Mouse (Mus musculus) forebrain, embryonic 10.5 days (tissue): ENCODE measurements at regions not wholly inside any gene's neighbourhood (a gene's known extent, or its start where the extent isn't known, plus 50 kb on each side); places are given as distances from the start of the nearest gene placed in this dataset.

Experiments
- DNase-seq: peaks from one replicate; pipeline ENCODE4 v3.0.0-alpha.2; 2017; ENCODE audit warnings: low spot score; ENCODE audit errors: extremely low spot score
- H3K27ac ChIP-seq: fragments of 300-500 bp; sonication (generic); 2 replicates; pipeline ENCODE4 v1.5.1; 2016; ENCODE audit warnings: mild to moderate bottlenecking
- H3K27me3 ChIP-seq: fragments of 300-500 bp; sonication (generic); 2 replicates; pipeline ENCODE4 v1.6.1; 2016; ENCODE audit warnings: mild to moderate bottlenecking; ENCODE audit not compliant: poor library complexity, severe bottlenecking
- H3K36me3 ChIP-seq: fragments of 300-500 bp; sonication (generic); replicated peaks from 2 replicates; pipeline ENCODE4 v1.6.1; 2016; ENCODE audit warnings: mild to moderate bottlenecking, moderate library complexity
- H3K4me1 ChIP-seq: fragments of 300-500 bp; sonication (generic); 2 replicates; pipeline ENCODE4 v1.6.1; 2016
- H3K4me3 ChIP-seq: fragments of 300-500 bp; sonication (generic); 2 replicates; pipeline ENCODE4 v1.5.1; 2016; ENCODE audit warnings: mild to moderate bottlenecking, moderate library complexity
- H3K9me3 ChIP-seq: fragments of 300-500 bp; sonication (generic); 2 replicates; pipeline ENCODE4 v1.6.1; 2016; ENCODE audit warnings: mild to moderate bottlenecking, moderate library complexity
- WGBS: fragments of 180-500 bp; shearing (Covaris S2); methylation state at CpG from one replicate; pipeline ENCODE4 v1.1.7; 2016; 5-methylcytosine and 5-hydroxymethylcytosine counted together

GRCm38 (mm10) chr14:47795062-47795461 lies 146.8 kb downstream of the Ktn1 start:
- DNase-seq, result no peak
- Histone ChIP-seq H3K9me3 (0 out of 2 replicates have a peak, but pooled peaks cover 5% of the 10 kb centered on the region), H3K27ac (no peak overlapping the region), H3K4me3 (no peak overlapping the region), H3K36me3 (no peaks in the 10 kb centered on the region), H3K27me3 (no peaks in the 10 kb centered on the region), H3K4me1 (no peaks in the 10 kb centered on the region)
- WGBS, result 91% methylated on average over 4 of the region's 4 CpGs

DNA sequence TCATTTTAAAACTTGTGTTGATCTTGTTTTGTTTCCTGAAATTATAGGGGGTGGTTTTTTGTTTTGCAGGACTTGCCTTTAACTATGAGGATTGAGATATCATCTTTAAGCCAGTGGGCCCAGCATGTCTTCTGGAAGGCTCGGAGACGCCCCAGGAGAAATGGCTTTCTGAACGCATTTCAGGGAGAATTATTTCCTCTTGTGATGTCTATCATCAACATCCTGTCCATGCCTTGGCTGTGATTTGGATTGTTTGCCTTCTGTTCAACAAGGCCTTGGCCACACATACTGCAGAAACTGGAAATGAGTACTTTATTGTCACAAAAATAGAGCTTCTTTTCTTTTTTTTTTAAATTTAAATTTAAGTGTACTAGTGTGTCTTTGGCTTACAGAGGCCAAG lies 150.0 kb downstream of the Ktn1 start:
- Histone ChIP-seq H3K36me3 (no peaks in the 10 kb centered on the region), H3K9me3 (0 out of 2 replicates have a peak, but pooled peaks cover 5% of the 10 kb centered on the region), H3K4me3 (no peak overlapping the region), H3K27ac (no peak overlapping the region), H3K27me3 (no peaks in the 10 kb centered on the region), H3K4me1 (no peaks in the 10 kb centered on the region)
- no peak for DNase-seq
- 92% methylated on average over 3 of the region's 3 CpGs for WGBS

DNA sequence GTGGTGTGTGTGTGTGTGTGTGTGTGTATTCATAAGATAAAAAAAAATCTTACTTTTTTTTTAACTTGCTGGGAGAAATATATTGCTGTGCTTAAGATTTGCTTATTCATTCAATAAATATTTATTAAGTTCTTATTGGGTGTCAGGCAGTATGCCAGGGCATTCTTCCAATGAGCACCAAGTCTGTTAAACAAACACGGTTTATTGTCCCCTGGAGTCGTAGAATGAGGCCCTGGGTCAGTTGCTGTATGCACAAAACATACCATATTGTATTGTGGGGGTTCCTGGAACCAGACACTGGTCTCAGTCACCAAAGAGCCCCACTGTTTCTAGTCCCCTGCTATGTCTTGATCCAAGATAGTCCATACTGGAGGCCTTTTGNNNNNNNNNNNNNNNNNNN lies 151.3 kb downstream of the Ktn1 start:
- H3K9me3 ChIP-seq, result 0 out of 2 replicates have a peak, but pooled peaks cover 5% of the 10 kb centered on the region
- 98% methylated on average over 2 of the region's 2 CpGs for WGBS
- no peaks in the 10 kb centered on the region for H3K4me1 ChIP-seq
- no peak for DNase-seq
- H3K4me3 ChIP-seq, result no peak overlapping the region
- H3K27me3 ChIP-seq, result no peaks in the 10 kb centered on the region
- no peak overlapping the region for H3K27ac ChIP-seq
- no peaks in the 10 kb centered on the region for H3K36me3 ChIP-seq

DNA sequence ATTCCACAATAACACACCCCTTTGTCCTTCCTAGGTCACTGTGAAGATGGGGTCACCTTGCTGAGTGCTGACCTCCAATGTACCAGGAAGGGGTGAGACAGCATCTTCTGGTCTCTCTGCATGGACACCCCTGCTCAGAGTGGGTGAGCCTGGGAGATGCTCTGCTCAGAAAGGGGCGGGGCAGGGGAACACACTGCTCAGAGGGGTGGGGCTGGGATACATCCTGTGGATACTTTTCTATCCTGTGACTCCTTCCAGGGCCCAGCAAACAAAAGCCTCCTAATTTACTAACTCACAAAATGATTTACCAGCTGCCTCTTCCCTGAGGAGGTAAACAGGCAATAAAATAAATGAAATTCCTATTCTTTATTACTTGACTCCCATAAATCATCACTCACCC lies 157.0 kb downstream of the Ktn1 start:
- H3K27ac ChIP-seq, result peak overlapping the region; percentile 72; the same call in 1 of the 2 replicates
- 93% methylated on average over 1 of the region's 1 CpGs for WGBS
- no peaks in the 10 kb centered on the region for H3K9me3 ChIP-seq
- H3K4me3 ChIP-seq, result no peak overlapping the region
- peaks cover 7% of the 10 kb centered on the region; the same call in 1 of the 2 replicates for H3K27me3 ChIP-seq
- H3K36me3 ChIP-seq, result no peaks in the 10 kb centered on the region
- H3K4me1 ChIP-seq, result peaks cover 37% of the 10 kb centered on the region
- no peak for DNase-seq

- DNase-seq, result peak; percentile 53
- WGBS, result 31% methylated on average over 9 of the region's 9 CpGs
- Histone ChIP-seq H3K9me3 (no peaks in the 10 kb centered on the region), H3K27me3 (peaks cover 7% of the 10 kb centered on the region; the same call in 1 of the 2 replicates), H3K4me1 (peaks cover 37% of the 10 kb centered on the region), H3K4me3 (0 out of 2 replicates have a peak overlapping the region, but pooled peaks have one; percentile 2), H3K36me3 (no peaks in the 10 kb centered on the region), H3K27ac (peak overlapping the region; percentile 72)
Measured at GRCm38 (mm10) chr14:47805771-47806535, 157.7 kb downstream of the Ktn1 start.

DNA sequence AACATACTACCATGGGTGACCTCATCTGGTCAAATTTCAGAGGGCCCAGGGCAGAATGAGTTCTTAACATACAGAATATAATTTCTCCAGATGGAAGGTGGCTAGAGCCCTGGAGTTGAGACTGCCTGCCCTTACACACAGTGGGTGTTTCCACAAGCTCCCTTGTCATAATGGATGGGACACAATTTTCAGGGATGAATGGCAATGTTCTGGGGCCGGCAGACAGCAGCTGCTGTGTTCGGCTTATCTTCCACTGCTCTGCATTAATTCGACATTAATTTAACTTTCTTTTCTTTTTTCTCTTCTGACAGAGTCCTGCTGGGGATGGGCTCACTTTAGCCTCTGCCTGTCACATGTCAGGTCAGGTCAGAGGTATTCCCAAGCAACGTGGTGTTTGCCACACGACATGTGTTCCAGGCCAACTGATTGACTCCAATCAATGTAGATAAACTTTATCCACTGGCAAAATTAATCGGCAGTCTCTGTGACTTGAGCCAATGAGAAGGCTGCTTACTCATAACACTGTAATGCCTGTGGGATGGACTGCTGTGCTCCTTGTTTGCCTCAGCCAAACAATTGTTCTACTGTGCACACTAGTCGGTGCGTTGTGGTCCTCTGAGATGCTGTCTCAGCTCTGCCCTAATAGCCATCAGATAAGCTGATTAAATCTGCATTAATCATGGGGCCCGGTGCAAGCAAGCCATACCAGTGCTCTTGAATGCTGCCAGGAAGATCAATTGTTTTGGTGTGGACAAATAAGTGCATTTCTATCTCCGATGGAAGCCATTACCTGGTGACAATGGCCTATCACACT lies 160.1 kb downstream of the Ktn1 start:
- no peaks in the 10 kb centered on the region for H3K9me3 ChIP-seq
- H3K27me3 ChIP-seq, result peaks cover 7% of the 10 kb centered on the region; the same call in 1 of the 2 replicates
- peaks cover 41% of the 10 kb centered on the region for H3K4me1 ChIP-seq
- H3K4me3 ChIP-seq, result no peak overlapping the region
- WGBS, result 73% methylated on average over 10 of the region's 10 CpGs
- H3K36me3 ChIP-seq, result no peaks in the 10 kb centered on the region
- no peak for DNase-seq
- 0 out of 2 replicates have a peak overlapping the region, but pooled peaks have one; percentile 51 for H3K27ac ChIP-seq

DNA sequence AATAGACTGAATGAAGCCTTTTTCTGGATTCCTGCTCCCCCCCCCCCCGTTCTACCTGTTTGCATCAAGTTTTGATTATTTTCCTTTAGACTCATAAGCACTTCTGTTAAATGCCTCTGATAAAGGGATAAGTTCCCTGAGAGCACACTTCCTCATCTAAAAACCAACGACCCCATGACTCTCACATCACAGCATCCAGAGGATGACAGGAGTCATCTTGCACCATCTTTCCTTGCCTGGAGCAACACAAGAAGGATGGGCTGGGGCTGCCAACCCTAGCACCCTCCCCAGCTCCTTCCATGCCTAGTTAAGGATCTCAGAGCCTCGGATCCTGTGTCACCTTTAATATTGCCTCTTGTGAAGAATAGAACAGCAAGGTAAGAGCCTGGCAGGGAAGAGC lies 170.0 kb downstream of the Ktn1 start:
- Histone ChIP-seq H3K4me1 (no peaks in the 10 kb centered on the region), H3K27ac (no peak overlapping the region), H3K27me3 (no peaks in the 10 kb centered on the region), H3K36me3 (no peaks in the 10 kb centered on the region), H3K4me3 (no peak overlapping the region), H3K9me3 (no peaks in the 10 kb centered on the region)
- 77% methylated on average over 3 of the region's 3 CpGs for WGBS
- no peak for DNase-seq

DNA sequence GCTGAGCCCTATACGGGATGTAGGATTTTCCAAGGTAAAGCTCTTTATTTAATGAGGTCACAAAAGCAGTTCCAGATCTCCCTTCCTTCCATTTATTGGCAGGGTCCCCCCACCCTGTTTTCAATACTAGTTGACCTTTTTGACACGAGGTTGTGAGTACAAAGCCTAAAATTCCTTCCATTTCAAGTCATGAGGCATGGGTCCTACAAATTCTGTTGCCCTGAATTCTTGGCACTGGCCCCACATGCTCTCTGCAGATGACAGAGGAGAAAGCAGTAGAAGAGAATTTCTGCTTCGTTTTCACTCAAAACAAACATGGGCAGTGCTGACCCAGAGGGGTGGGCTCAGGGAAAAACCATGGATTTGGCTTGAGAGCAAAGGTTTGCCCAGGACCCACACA lies 170.4 kb downstream of the Ktn1 start:
- no peak for DNase-seq
- WGBS, result 78% methylated on average over 3 of the region's 3 CpGs
- no peaks in the 10 kb centered on the region for H3K36me3 ChIP-seq

GRCm38 (mm10) chr14:47820571-47821143 lies 172.4 kb downstream of the Ktn1 start:
- H3K36me3 ChIP-seq, result no peaks in the 10 kb centered on the region
- DNase-seq, result no peak
- no peaks in the 10 kb centered on the region for H3K9me3 ChIP-seq
- no peak overlapping the region for H3K27ac ChIP-seq
- WGBS, result 78% methylated on average over 13 of the region's 13 CpGs
- no peaks in the 10 kb centered on the region for H3K27me3 ChIP-seq
- no peaks in the 10 kb centered on the region for H3K4me1 ChIP-seq
- no peak overlapping the region for H3K4me3 ChIP-seq

More for the DNA sequence above, 170.4 kb downstream of the Ktn1 start:
- Histone ChIP-seq H3K9me3 (no peaks in the 10 kb centered on the region), H3K4me3 (no peak overlapping the region), H3K27ac (no peak overlapping the region), H3K27me3 (no peaks in the 10 kb centered on the region), H3K4me1 (no peaks in the 10 kb centered on the region)

- H3K27ac ChIP-seq, result no peak overlapping the region
- no peaks in the 10 kb centered on the region for H3K36me3 ChIP-seq
- H3K27me3 ChIP-seq, result no peaks in the 10 kb centered on the region
- H3K9me3 ChIP-seq, result no peaks in the 10 kb centered on the region
- H3K4me1 ChIP-seq, result no peaks in the 10 kb centered on the region
- WGBS, result 83% methylated on average over 9 of the region's 9 CpGs
- no peak overlapping the region for H3K4me3 ChIP-seq
- DNase-seq, result no peak
Measured at GRCm38 (mm10) chr14:47823182-47823581, 174.9 kb downstream of the Ktn1 start.

DNA sequence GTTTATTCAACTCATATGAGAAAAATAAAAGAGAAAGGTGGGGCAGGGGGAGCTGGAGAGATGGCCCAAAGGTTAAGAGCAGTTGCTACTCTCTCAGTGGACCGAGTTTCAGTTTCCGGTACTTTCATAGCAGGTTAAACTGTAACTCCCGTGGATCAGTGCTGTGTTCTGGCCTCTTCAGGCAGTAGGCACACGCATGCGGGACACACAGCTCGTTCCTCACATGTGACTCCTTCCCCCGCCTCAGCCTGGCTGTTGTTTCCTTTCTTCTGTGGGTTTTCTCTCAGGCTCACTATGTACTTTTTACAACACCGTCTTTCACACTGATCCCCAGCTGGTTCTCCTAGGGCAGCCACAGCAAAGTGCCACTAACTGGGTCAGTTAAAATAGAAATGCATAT lies 175.4 kb downstream of the Ktn1 start:
- WGBS, result 84% methylated on average over 8 of the region's 8 CpGs
- no peak overlapping the region for H3K4me3 ChIP-seq

GRCm38 (mm10) chr14:47825446-47825956 lies 177.3 kb downstream of the Ktn1 start:
- no peaks in the 10 kb centered on the region for H3K27me3 ChIP-seq
- no peaks in the 10 kb centered on the region for H3K36me3 ChIP-seq
- H3K4me1 ChIP-seq, result no peaks in the 10 kb centered on the region

More for the DNA sequence above, 175.4 kb downstream of the Ktn1 start:
- DNase-seq, result no peak
- Histone ChIP-seq H3K9me3 (no peaks in the 10 kb centered on the region), H3K27me3 (no peaks in the 10 kb centered on the region), H3K27ac (no peak overlapping the region), H3K36me3 (no peaks in the 10 kb centered on the region), H3K4me1 (no peaks in the 10 kb centered on the region)

More at GRCm38 (mm10) chr14:47825446-47825956, 177.3 kb downstream of the Ktn1 start:
- Histone ChIP-seq H3K27ac (no peak overlapping the region), H3K4me3 (no peak overlapping the region), H3K9me3 (no peaks in the 10 kb centered on the region)
- WGBS, result 83% methylated on average over 3 of the region's 3 CpGs
- DNase-seq, result no peak
